Mouse (Mus musculus): ENCODE data around the gene Tas1r1.

Tas1r1 gene

DNA sequence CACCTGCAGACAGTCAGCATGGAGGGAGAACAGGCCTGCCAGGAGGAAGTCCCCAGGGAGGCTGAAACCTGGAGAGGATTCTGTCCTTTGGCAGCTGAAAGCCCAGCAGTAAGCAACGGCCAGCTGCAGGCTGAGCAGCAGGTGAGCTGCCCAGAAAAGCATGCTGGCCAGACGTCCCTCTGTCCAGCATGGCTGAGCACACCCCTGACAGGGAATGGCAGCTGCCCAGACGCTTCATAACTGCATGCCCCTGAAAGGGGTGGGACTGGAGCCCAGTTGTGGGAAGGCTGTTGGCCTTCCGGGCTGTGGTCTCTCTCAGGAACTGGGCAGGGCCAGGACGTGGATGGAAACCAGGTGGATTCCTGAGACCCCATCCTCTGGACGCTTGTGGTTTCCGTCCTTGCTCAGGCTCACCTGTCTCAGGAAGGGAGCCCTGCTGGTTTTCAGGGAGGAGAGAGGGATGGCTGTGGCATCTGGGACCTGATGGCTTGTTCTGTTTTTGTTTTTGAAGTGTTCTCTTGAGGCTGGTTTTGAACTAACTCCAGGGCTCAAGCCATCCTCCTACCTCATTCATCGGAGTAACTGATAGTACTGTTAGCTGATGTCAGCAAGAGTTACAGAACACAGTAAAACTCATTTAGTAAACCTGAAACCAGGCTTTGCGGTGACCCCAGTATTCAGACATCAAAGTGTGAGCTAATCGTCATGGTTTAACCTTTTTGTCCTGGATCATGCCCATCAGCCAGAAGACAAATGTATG, at the start of gene Tas1r1:
Tas1r1 (minus strand) TSS at position 344 of the 760 bp plus-strand sequence.
- no peak for DNase-seq

- DNase-seq = no peak
These were observed 49.8 kb upstream of the Tas1r1 start for GRCm38 (mm10) chr4:152088133-152088532.

DNA sequence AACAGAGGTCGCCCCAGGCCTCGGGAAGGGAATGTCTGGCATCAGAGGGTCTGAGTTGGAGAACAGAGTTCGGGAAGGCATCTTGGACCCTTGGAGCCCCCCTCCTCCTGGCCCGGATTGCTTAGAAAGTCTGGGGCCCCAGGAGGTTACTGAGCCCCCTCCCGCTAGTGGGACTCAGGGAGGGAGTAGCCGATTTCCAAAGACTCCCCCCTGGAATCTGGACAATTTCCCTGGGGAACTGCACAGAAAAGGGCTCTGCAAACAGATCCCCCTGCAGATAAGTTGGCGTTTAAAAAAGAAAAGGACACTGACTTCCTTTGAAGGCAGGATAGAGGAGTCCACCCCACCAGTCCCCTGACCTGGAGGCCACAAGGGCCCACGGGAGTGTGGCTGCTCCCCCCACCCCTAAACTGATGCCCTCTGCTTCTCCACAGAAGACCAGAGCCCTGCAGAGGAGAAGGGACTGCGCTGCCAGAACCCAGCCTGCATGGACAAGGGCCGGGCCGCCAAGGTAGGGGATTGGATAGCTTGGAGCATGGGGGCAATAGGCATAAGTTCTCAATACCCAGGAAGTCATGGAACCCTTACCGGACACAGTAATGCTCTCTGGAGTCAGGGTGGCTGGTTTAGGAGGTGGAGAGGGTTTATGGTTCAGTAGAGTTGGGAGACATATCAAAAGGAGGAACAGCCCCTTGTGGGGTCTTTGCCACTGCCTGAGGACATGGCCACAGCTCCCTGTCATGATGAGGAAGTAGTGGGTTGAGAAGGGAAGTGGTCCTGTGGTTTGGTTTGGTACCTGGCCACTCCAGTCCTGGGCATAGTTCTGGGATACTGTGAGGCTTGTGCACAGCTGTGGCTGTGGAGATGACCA, 49.1 kb upstream of the Tas1r1 start:
- no peak for DNase-seq

- DNase-seq = peak; percentile 83
These were observed 48.3 kb upstream of the Tas1r1 start for GRCm38 (mm10) chr4:152086505-152087210.

DNA sequence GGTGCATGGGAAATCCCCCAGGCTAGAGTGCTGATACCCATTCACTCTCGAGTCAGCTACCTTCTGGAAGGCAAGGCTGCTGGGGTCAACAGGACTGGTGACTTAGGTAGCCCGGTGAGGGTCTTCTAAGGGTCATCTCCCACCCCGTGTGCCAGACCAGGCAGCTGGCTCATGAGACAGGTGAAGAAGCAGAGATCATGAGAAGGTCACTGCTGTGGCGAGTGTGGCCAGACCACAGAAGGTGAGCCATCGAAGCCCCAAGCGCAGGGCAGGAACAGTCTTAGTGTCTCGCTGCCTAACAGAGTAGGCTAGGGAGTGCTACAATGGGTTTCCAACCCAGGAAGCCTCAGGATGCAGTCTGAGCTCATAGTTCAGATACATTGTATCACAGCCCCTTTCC, 46.2 kb upstream of the Tas1r1 start:
- no peak for DNase-seq

DNA sequence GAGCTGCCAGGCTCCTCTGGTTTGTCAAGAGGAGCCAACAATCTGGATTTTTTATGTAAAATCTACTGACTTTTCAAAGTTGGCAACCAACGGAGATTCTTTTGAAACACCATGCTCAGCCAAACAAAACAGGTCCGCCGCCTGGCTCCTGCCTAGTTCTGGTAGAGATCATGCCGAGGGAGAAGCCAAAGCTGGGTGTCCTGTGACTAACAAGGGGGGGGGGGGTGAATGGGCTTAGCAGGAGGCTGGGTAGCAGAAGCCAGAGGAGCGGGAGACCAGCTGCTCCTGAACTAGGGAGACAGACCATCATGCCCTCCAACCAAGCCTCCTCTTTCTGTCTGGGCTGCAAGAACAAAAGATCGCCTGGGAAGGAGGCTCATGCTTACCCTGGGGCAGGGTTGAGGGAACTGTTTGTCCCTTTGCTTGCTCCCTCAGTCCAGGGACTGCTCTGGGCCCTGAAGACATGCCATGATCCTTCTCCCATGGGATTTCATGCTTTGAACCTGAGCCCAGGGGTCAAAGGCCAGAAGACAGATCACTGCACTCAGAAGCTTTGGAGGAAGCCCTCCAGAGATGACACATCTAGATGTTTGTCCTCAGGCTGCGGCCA, 45.3 kb upstream of the Tas1r1 start:
- DNase-seq = no peak

GRCm38 (mm10) chr4:152079931-152080330, 41.6 kb upstream of the Tas1r1 start:
- no peak for DNase-seq

DNA sequence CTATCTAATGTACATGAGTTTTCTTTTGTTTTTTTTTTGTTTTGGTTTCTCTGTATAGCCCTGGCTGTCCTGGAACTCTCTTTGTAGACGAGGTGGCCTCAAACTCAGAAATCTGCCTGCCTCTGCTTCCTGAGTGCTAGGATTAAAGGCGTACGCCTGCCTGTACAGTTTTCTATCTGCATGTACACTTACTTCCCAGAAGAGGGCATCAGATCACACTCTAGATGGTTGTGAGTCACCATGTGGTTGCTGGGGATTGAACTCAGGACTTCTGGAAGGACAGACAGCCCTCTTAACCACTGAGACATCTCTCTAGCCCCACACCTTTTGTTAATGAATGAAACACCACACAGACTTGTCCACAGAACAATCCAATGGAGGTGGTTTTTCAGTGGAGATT, 40.9 kb upstream of the Tas1r1 start:
- no peak for DNase-seq

DNA sequence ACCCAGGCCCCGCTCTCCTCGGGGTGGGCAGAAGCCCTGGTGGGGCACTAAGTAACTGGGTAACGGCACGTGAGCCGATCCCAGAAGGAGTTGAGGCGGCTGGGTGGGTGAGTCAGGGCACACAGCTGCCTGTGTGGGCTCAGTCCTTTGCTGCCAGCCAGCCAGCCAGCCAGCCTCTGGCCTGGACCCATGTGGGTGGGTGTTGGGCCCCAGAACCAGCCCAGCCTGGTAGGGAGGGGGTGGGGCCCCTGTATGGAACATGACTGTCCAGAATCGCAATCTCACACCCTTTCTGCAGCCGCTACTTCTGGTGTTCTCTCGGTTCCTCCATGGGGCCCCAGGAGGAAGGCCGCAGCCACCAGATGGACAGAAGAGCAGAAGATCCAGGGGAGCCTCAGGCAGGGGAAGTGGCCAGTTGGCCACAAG, 39.8 kb upstream of the Tas1r1 start:
- DNase-seq = no peak

DNA sequence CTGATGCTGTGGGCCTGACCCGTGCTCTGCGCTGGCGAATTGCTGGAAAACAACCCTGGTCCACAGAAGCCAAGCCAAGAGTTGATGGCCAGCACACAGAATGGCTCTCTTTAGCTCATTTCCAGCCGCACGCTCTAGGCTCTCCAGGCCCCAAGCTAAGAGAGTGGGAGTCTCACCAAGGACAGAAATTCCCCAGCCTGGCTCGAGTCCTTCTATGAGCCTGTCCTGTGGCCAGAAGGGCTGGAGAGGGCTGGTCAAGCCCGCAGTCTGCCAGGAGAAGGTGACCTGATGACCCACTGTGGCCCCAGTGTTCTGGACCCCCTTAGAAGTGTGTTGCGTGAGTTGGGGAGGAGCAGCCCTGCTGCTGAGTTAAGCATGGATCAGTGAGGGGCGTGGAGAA, 38.8 kb upstream of the Tas1r1 start:
- DNase-seq = no peak

GRCm38 (mm10) chr4:152074548-152074947, 36.2 kb upstream of the Tas1r1 start:
- no peak for DNase-seq

- no peak for DNase-seq
These were observed 35.3 kb upstream of the Tas1r1 start for GRCm38 (mm10) chr4:152073715-152074114.

DNA sequence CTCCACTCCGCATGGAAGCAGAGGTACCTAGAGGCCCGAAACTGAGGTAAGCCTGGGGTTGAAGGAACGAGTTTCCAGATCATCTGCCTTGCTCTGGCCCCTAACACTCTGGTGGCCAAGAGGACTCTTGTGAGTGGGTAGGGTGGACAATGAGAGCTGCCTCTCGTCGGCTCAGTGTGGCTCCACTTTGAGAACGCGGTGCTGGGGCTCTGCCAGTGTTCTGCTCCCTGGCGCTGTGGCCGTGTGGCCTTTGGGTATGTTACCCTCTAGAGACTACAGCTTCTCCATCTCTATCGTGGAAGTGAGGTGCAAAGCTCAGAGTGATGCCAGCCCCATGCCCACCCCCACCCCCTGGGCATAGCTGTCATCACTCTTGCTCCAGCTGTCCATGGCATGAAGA, 34.3 kb upstream of the Tas1r1 start:
- DNase-seq = no peak

DNA sequence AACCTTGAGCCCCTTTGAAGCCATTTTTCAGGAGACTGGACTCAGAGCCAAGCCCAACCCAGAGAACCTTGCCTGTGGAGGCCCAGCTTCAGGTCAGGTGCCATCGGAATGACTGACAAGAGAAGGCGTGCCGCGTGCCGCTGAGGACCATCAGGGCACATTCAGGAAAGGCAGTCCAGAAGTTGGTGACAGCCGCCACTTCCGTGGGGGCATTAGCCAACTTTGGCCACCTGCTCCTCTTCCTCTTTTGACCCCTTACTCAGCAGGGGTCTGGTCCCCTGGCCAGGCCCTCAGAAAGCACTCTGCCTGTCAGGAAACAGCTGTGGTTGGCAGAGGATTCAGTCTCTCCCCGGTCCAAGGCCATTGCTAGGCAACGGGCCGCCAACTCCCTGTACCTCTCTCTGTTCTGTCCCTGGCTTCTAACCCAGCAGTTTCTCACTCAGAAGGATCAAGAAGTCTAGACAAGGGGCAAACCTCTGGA, 33.8 kb upstream of the Tas1r1 start, which contains the start of gene Plekhg5:
Plekhg5 (plus strand) TSS at position 378 of the 481 bp plus-strand sequence.
- no peak for DNase-seq

GRCm38 (mm10) chr4:152070494-152071396, 32.4 kb upstream of the Tas1r1 start:
- no peak for DNase-seq

DNA sequence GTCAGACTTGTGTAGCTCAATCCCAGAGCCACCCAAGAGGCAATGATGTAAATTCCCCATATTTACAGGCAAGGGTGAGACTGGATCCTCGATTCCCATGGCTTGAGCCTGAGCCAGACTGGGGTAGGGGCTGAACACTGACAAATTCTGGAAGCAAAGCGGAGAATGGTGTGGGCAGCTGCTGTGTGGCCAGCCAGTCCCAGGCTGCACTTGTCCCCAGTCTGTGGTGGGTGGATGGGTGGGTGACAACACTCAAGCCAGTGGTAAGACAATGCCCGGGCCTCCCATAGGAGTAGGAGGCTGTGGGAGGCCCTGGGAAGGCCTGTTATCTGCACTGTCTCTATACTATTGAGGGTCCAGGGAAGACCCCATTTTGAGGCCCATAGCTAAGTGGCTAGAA, 30.9 kb upstream of the Tas1r1 start:
- DNase-seq = no peak

DNA sequence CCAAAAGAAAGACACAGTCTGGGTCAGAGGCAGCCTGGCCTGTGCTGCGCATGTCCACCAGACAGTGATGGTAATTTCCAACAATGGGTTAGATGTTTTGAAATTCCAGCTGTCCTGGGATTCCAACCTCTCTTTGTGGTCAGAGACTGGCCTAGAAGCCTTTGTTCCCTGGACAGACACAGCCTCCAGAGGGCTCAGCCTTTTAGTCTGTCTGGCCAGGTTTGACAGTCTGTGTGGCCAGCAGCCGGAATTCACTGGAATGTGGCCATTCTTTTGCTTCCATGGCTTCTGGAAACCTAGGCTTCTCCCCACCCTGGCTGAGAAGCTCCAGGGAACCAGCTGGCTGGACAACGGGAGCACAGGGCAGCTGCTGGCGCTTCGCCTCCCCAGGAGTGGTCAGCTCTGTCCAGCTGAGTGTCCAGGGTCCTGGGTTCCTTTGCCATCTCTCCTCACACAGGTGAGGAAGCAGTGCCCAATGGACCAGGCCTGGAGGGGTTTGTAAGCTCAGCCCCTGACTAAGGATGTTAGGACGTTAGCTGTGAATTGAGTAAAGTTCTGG, 29.9 kb upstream of the Tas1r1 start:
- DNase-seq = no peak

DNA sequence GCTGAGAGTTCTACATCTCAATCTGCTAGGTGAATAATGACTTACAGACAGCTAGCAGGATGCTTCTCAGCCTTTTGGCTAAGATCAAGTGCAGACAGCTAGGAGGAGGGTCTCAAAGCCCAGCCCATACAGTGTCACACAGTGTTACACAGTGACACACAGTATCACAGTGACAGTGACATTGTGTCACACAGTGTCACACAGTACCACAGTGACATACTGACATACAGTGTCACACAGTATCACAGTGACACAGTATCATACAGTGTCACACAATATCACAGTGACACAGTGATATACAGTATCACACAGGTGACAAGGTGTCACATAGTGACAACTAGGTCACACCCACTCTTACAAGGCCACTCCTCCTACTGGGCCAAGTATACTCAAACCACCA, 28.9 kb upstream of the Tas1r1 start:
- no peak for DNase-seq

DNA sequence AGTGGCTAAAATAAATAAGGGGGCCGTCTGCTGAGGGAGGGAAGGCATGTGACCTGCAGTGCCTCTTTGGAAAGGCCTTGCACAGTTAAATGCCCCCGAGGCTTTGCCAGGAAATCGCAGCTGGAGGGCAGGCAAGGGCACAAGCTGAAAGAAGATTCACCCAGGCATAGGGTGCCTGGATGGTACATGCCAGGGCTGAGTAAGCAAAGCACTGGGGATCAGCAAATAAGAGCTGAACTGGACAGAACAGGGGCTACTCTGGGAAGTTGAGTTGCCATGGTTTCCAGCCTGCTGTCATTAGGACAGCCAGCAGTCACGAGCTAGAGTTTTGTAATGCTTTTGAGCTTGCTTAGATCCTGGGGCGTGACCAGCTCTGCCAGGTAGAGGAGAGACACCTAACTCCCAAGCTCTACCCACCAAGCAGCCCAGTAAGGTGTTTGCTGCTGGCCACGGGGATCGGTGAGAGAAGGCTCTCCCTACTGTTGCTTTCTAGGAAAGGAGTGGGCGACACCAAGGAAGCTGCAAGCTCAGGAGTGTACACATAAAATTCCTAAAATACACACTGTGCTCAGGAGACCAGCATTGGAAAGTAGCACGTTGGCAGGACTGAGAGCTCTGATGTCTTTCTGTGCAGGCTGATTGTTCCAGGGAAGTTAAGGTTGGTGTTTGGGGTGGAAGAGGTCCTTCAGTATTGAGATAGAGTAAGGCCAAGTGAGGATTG, 24.2 kb upstream of the Tas1r1 start:
- DNase-seq = no peak

DNA sequence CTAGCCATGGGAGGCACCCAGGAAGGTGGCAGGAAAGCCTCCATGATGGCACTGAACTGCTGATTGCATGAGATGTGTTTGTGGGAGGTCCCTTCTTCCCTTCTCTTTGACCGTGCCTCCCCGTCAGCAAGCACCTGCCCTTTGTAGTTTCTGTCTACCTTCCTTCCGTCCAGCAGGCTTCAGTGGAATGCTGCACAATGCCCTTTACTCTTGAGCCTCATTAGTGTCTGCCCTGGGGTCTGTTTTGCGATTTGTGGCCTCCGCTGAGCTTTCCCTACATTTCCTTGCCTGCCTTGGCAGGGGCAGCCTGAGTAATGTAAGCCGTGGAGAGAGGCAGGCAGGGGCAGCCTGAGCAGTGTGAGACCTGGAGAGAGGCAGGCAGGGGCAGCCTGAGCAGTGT, 6.2 kb upstream of the Tas1r1 start:
- no peak for DNase-seq

DNA sequence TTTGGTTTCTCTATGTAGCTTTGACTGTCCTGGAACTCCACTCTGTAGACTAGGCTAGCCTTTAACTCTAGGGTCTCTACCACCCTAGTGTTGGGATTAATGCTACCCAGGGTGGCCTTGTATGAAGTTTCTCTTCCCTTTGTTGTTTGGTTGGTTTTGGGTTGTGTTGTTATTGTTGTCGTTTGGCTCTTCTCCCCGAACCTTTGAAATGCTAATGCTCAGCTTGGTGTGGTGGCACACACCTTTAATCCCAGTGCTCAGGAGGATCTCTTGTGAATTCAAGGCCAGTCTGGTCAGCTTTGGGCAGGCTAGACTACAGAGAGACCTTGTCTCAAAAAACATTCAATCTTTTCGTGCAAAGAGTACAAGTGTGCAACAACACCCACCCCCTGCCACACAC, 4.8 kb upstream of the Tas1r1 start:
- DNase-seq = no peak

All from liver (tissue).